ENCODE assay signal across 22 mouse cellular contexts in the genomic region with DNA sequence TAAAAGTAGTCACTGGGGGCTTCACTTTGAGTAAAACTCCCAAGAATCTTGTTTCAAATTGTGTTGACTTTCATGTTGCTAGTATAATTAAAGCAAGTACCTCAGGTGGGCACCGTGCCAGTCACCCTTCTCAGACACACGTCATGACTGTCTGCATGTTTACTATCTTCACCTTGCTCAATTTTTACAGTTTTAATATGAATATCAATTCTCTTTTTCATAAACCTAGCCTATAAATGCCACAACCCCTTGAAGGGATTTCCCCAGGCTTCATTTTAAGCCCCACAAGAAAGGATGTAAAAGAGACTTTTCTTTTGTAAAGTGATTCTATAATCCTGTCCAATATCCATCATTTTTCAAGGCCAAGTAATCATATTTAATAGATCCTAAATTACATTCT. TPM values are rescaled to one million over a fixed set of nuclear protein-coding genes. Genes with fewer than 3 reads are reported as not detected.
DNase-seq lines count a peak whose midpoint lies in the region; ATAC-seq lines count a peak whose summit lies in the region.
"Had no signal": no experiment of that assay in that cellular context is flagged by ENCODE, and none has a peak within 500 bp of the region (broad histone marks: within the 10 kb centered on the region; RNA-seq: fewer than 3 reads in every experiment).

No protein-coding gene starts in this region.

- ATAC-seq in CD4-positive, CD25-positive, alpha-beta regulatory T cell, adult 4 months: peak; percentile 86
- ATAC-seq: activated CD4-positive, CD25-positive, alpha-beta regulatory T cell, adult 4 months; forebrain, embryonic 14.5 days; forebrain, postnatal 0 days; hindbrain, postnatal 0 days had no signal

- peak; percentile 13 to 17 for DNase-seq in cerebellum, postnatal 10 days
- no peak for DNase-seq in cerebellum, adult 11 months
- DNase-seq in kidney, postnatal 10 days: peak; percentile 9
- DNase-seq in kidney, adult 18-20 months: no peak
- DNase-seq in right cerebral cortex, postnatal 4 days: peak; percentile 10
- no peak for DNase-seq in right cerebral cortex, postnatal 25 days
- DNase-seq in adrenal gland, adult (ENCODE audit: inconsistent age in 2 of 2, low spot score in 1 of 2): no peak
- DNase-seq: adrenal gland, postnatal 10 days; adrenal gland, postnatal 36 days; B cell, adult 2 months; cerebellum, adult 11-12 months; cerebellum, adult 8-10 months; forebrain, postnatal 0 days; gastrocnemius, adult 2 months; gastrocnemius, postnatal 14 days; heart, adult 18-20 months; heart, postnatal 10 days; heart, postnatal 4 days had no signal

RNA-seq across cellular contexts. Expression of a gene that starts 30.0 kb away (rescaled TPM):
- polyA plus RNA-seq in CD4-positive, CD25-positive, alpha-beta regulatory T cell, adult 4 months (2017; shearing (Covaris generic)): 1 to 10 TPM; 2.5 to 3.2 TPM

RNA-seq across cellular contexts. Expression of a gene that starts 44.4 kb away (rescaled TPM):
- 10 to 100 TPM; 47.2 to 65.1 TPM for polyA plus RNA-seq in CD4-positive, CD25-positive, alpha-beta regulatory T cell, adult 4 months (2017; shearing (Covaris generic))

Comparison
In these comparisons a context has a peak if more than half of its experiments do, and no peak if none do; other contexts are left out.
1. DNase-seq: peak in cerebellum, postnatal 10 days (2 of 2), kidney, postnatal 10 days (single experiment) and right cerebral cortex, postnatal 4 days (single experiment); none in cerebellum, adult 11 months (single experiment), kidney, adult 18-20 months (single experiment), right cerebral cortex, postnatal 25 days (single experiment) and adrenal gland, adult (0 of 2).